Mouse (Mus musculus) intestine, embryonic 15.5 days (tissue): ENCODE results near the gene Gm13696. TPM values are rescaled to one million over a fixed set of nuclear protein-coding genes. Genes with fewer than 3 reads are reported as not detected.
"Not testable (repeated sequence)": the region's sequence is repeated elsewhere in the genome, so short reads cannot be mapped to it uniquely, and the experiment has no call there.

Source experiments
- ATAC-seq: fragments of 200-750 bp; cut with Nextera tagmentation; 2 replicates; pipeline ENCODE4 v1.8.0; 2017; ENCODE audit warnings: moderate TSS enrichment, moderate library complexity
- H3K27ac ChIP-seq: fragments of 300-500 bp; sonication (generic); 2 replicates; pipeline ENCODE4 v1.5.1; 2015; ENCODE audit warnings: mild to moderate bottlenecking, inconsistent platforms
- H3K27me3 ChIP-seq: fragments of 300-500 bp; sonication (generic); replicated peaks from 2 replicates; pipeline ENCODE4 v1.6.1; 2015; ENCODE audit warnings: inconsistent platforms
- H3K36me3 ChIP-seq: fragments of 300-500 bp; sonication (generic); 2 replicates; pipeline ENCODE4 v1.6.1; 2015; ENCODE audit warnings: inconsistent platforms
- H3K4me1 ChIP-seq: fragments of 300-500 bp; sonication (generic); replicated peaks from 2 replicates; pipeline ENCODE4 v1.6.1; 2015; ENCODE audit warnings: inconsistent platforms
- H3K4me2 ChIP-seq: fragments of 300-500 bp; sonication (generic); replicated peaks from 2 replicates; pipeline ENCODE4 v1.6.1; 2015; ENCODE audit warnings: mild to moderate bottlenecking, inconsistent platforms
- H3K4me3 ChIP-seq: fragments of 300-500 bp; sonication (generic); replicated peaks from 2 replicates; pipeline ENCODE4 v1.5.1; 2015; ENCODE audit warnings: inconsistent platforms
- H3K9ac ChIP-seq: fragments of 300-500 bp; sonication (generic); 2 replicates; pipeline ENCODE4 v1.6.1; 2015; ENCODE audit warnings: inconsistent platforms
- H3K9me3 ChIP-seq: fragments of 300-500 bp; sonication (generic); 2 replicates; pipeline ENCODE4 v1.6.1; 2016; ENCODE audit warnings: inconsistent platforms
- WGBS: fragments of 180-500 bp; shearing (Covaris S2); methylation state at CpG from one replicate; pipeline ENCODE4 v1.1.7; 2015; 5-methylcytosine and 5-hydroxymethylcytosine counted together
- polyA plus RNA-seq: library from polyadenylated mRNA; unstranded; fragments of >200 nt; fragmentation: Nextera tagmentation; extraction: Ambion mirVana; gene quantifications from 2 replicates; pipeline ENCODE4 v1.2.1, GENCODE M21; 2015

Gene Gm13696
- polyA plus RNA-seq, 1 experiment from 2014 or later = not detected

- H3K9me3 ChIP-seq, H3K9ac ChIP-seq, H3K36me3 ChIP-seq, ATAC-seq, H3K27ac ChIP-seq, H3K4me1 ChIP-seq, H3K4me3 ChIP-seq, H3K4me2 ChIP-seq, H3K27me3 ChIP-seq: not testable (repeated sequence)
- WGBS = 100% methylated on average over 3 of the region's 3 CpGs
Observed at GRCm38 (mm10) chr2:83994526-83994925, 21.6 kb downstream of the Gm13696 start.

DNA sequence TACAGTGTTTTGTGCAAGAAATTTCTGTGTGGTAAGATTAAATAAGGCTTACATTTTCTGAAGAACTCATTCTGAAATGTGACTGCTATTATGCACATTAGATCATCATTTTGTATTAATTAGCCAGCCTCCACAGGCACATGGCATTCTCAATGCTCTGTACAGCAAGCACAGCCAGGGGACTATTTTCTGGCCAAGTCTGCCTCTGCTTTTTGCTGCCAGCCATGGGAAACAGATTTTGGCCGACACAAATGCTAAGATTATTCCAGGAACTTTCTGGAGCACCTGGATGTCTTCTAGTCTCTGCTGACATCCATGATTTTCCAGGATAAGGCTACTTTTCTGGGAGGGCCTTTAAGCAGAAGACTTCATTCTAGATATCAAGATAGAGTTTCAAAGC, 36.0 kb downstream of the Gm13696 start:
- Histone ChIP-seq H3K36me3 (no peaks in the 10 kb centered on the region), H3K4me2 (no peak overlapping the region), H3K9ac (no peak overlapping the region), H3K27ac (no peak overlapping the region), H3K9me3 (no peaks in the 10 kb centered on the region), H3K4me1 (no peaks in the 10 kb centered on the region), H3K27me3 (no peaks in the 10 kb centered on the region), H3K4me3 (no peak overlapping the region)
- WGBS = 48% methylated on average over 1 of the region's 1 CpGs
- no peak for ATAC-seq

GRCm38 (mm10) chr2:84009818-84010217, 36.9 kb downstream of the Gm13696 start:
- Histone ChIP-seq H3K4me1 (no peaks in the 10 kb centered on the region), H3K27ac (no peak overlapping the region), H3K36me3 (no peaks in the 10 kb centered on the region), H3K9ac (no peak overlapping the region), H3K4me2 (no peak overlapping the region), H3K4me3 (no peak overlapping the region), H3K9me3 (no peaks in the 10 kb centered on the region), H3K27me3 (no peaks in the 10 kb centered on the region)
- ATAC-seq = no peak
- WGBS = 61% methylated on average over 3 of the region's 3 CpGs

- no peak for ATAC-seq
- no peaks in the 10 kb centered on the region for H3K9me3 ChIP-seq
- WGBS = 47% methylated on average over 6 of the region's 6 CpGs
Observed at GRCm38 (mm10) chr2:84014572-84014971, 41.6 kb downstream of the Gm13696 start.

DNA sequence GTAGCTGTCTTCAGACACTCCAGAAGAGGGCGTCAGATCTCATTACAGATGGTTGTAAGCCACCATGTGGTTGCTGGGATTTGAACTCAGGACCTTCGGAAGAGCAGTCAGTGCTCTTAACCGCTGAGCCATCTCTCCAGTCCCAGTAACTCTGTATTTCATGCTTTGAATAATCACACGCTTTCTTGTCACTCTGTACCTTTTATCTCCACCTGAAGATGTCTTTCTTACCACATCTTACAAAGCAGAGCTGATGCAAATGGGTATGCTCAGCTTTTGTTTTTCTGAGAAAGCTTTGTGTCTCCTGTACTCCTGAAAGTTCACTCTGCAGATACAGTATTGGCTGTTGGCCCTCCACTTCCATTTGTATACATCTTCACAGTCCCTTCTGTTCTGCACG, 43.4 kb downstream of the Gm13696 start:
- WGBS = 80% methylated on average over 5 of the region's 5 CpGs

More at GRCm38 (mm10) chr2:84014572-84014971, 41.6 kb downstream of the Gm13696 start:
- Histone ChIP-seq H3K27me3 (no peaks in the 10 kb centered on the region), H3K36me3 (no peaks in the 10 kb centered on the region), H3K4me3 (no peak overlapping the region), H3K4me1 (no peaks in the 10 kb centered on the region; the same call in 1 of the 2 replicates), H3K27ac (no peak overlapping the region), H3K4me2 (no peak overlapping the region), H3K9ac (no peak overlapping the region)

GRCm38 (mm10) chr2:84018330-84018729, 45.4 kb downstream of the Gm13696 start:
- no peak overlapping the region for H3K4me2 ChIP-seq
- no peaks in the 10 kb centered on the region; the same call in 1 of the 2 replicates for H3K4me1 ChIP-seq
- H3K27ac ChIP-seq = no peak overlapping the region
- no peak for ATAC-seq
- H3K4me3 ChIP-seq = no peak overlapping the region
- no peaks in the 10 kb centered on the region for H3K9me3 ChIP-seq
- no peak overlapping the region for H3K9ac ChIP-seq
- H3K27me3 ChIP-seq = no peaks in the 10 kb centered on the region
- H3K36me3 ChIP-seq = no peaks in the 10 kb centered on the region
- WGBS = 38% methylated on average over 3 of the region's 3 CpGs

More for the DNA sequence above, 43.4 kb downstream of the Gm13696 start:
- H3K9me3 ChIP-seq, H3K4me3 ChIP-seq, ATAC-seq, H3K4me2 ChIP-seq, H3K27ac ChIP-seq, H3K36me3 ChIP-seq, H3K27me3 ChIP-seq, H3K4me1 ChIP-seq, H3K9ac ChIP-seq: not testable (repeated sequence)

DNA sequence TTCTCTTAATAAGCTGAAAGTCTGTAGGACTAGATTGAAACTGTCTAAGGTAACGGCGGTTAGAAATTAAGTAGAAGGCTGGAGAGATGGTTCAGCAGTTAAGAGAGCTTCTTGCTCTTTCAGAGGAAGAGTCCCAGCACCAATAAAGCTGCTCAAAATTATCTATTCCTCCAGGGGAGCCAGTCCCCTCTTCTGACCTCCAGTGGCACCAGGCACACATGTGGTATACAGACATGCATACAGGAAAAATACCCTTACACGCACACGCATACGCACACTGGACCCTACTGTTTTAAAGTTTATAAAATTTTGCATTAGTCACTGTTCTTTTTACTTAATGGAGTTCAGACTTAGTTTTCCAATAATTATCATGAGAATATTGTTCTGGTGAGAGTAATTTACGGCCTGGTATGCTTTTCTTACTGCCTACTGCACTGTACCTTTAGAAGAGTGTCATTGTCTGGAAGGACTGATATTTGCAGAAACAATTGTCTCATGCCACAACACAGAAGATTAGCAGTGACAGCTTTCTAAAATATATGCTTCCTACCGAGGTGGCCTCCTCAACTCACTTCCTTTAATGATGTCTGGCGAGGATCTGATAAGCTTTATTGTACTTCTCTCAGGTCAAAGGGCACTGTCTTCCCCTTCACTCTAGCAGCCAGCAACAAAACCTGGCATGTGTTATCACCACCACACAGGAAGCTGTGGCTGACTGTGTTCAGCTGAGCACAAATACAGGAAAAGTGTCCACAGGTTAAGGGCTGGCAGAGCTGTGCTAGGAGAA, 46.8 kb downstream of the Gm13696 start:
- Histone ChIP-seq H3K27ac (no peak overlapping the region), H3K9ac (no peak overlapping the region), H3K4me1 (no peaks in the 10 kb centered on the region; the same call in 1 of the 2 replicates), H3K27me3 (no peaks in the 10 kb centered on the region), H3K9me3 (no peaks in the 10 kb centered on the region), H3K4me2 (no peak overlapping the region), H3K36me3 (no peaks in the 10 kb centered on the region), H3K4me3 (no peak overlapping the region)
- peak; percentile 78 for ATAC-seq
- WGBS = 66% methylated on average over 8 of the region's 8 CpGs

DNA sequence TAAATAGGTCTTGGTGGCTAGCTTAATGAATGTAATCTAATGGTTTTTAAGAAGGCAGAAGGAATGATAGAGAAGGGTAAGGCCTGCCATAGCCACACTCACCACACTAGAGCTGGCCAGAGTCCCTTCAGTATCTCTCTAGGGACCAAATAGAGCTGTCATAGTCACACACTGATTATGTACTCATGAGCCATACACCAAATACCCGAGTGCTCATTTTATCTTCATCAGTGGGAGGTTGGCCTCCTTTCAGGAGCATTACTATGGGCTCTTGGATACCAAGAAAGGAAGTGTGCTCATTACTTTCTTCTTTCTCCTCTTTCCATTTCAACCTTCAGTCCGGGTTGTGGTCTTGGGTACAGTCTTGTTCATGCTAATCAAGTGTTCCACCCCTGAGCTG, 49.0 kb downstream of the Gm13696 start:
- no peaks in the 10 kb centered on the region for H3K27me3 ChIP-seq
- no peak overlapping the region for H3K4me3 ChIP-seq
- H3K9me3 ChIP-seq = no peaks in the 10 kb centered on the region
- WGBS = 82% methylated on average over 2 of the region's 2 CpGs
- H3K9ac ChIP-seq = no peak overlapping the region
- H3K4me2 ChIP-seq = no peak overlapping the region
- ATAC-seq = no peak
- H3K36me3 ChIP-seq = no peaks in the 10 kb centered on the region
- no peaks in the 10 kb centered on the region; the same call in 1 of the 2 replicates for H3K4me1 ChIP-seq
- no peak overlapping the region for H3K27ac ChIP-seq

GRCm38 (mm10) chr2:84022905-84023304, 50.0 kb downstream of the Gm13696 start:
- no peak overlapping the region for H3K4me2 ChIP-seq
- H3K36me3 ChIP-seq = no peaks in the 10 kb centered on the region
- no peak overlapping the region for H3K4me3 ChIP-seq
- H3K9ac ChIP-seq = no peak overlapping the region
- no peak overlapping the region for H3K27ac ChIP-seq
- WGBS = 83% methylated on average over 2 of the region's 2 CpGs
- no peaks in the 10 kb centered on the region; the same call in 1 of the 2 replicates for H3K4me1 ChIP-seq
- ATAC-seq = no peak
- H3K27me3 ChIP-seq = no peaks in the 10 kb centered on the region
- no peaks in the 10 kb centered on the region for H3K9me3 ChIP-seq

DNA sequence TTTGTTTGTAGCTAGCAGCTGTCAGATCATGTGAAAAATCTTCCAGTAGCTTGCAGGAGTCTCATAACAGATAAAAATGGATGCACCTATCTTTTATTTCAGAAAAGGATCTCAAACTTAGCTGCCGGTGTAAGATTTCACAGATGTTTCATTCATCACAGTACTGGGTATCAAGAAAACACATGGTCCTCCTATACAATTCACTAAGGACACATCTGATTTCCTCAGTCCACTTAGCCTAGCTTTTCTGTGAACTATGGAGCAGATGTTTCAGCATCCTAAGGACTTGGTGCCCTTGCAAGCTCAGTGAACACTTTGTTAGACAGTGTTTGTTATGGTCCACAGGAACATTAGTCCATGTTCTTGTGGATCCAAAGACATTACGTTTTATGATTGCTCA, 50.4 kb downstream of the Gm13696 start:
- Histone ChIP-seq H3K4me1 (no peaks in the 10 kb centered on the region; the same call in 1 of the 2 replicates), H3K4me3 (no peak overlapping the region), H3K4me2 (no peak overlapping the region), H3K27ac (no peak overlapping the region), H3K9ac (no peak overlapping the region), H3K36me3 (no peaks in the 10 kb centered on the region), H3K9me3 (no peaks in the 10 kb centered on the region), H3K27me3 (no peaks in the 10 kb centered on the region)
- no peak for ATAC-seq
- 78% methylated on average over 2 of the region's 2 CpGs for WGBS

Other genes starting within 250 kb of the Gm13696 start
- 61.3 and 76.7 TPM in 2 replicates for gene Itgav, start 248.7 kb upstream of the Gm13696 start, polyA plus RNA-seq
- 8.9 and 9.3 TPM in 2 replicates for gene Fam171b, start 160.5 kb upstream of the Gm13696 start, polyA plus RNA-seq
- not detected in 2 replicates for gene Zswim2, start 31.9 kb upstream of the Gm13696 start, polyA plus RNA-seq
- not detected in 2 replicates for gene Gm13698, start 17.4 kb upstream of the Gm13696 start, polyA plus RNA-seq
- not detected in 2 replicates for gene Gm13693, start 11.6 kb upstream of the Gm13696 start, polyA plus RNA-seq
- gene Gm13695, start 5.8 kb upstream of the Gm13696 start, polyA plus RNA-seq = not detected in 2 replicates
- gene Gm13694, start 5.8 kb downstream of the Gm13696 start, polyA plus RNA-seq = not detected in 2 replicates
- gene Gm13697, start 11.6 kb downstream of the Gm13696 start, polyA plus RNA-seq = not detected in 2 replicates
- not detected in 2 replicates for gene Gm13691, start 17.4 kb downstream of the Gm13696 start, polyA plus RNA-seq